Mouse (Mus musculus) liver, adult 2 months (tissue): ENCODE data around the gene Foxl1. TPM values are rescaled to one million over a fixed set of nuclear protein-coding genes. Genes with fewer than 3 reads are reported as not detected.

Experiments used
- DNase-seq: peaks from one replicate; pipeline ENCODE4 v3.0.0-alpha.2; 2011; ENCODE audit warnings: low read depth, low spot score; ENCODE audit errors: extremely low read depth
- H3K27ac ChIP-seq: fragments of 200-500 bp; replicated peaks from 2 replicates; pipeline ENCODE4 v1.5.1; 2012; ENCODE audit warnings: low read depth, mild to moderate bottlenecking, control low read depth, inconsistent platforms, low read length; ENCODE audit not compliant: insufficient read depth
- H3K27me3 ChIP-seq: fragments of 200-500 bp; 2 replicates; pipeline ENCODE4 v1.6.1; 2012; ENCODE audit warnings: mild to moderate bottlenecking, moderate library complexity, low read length, inconsistent platforms; ENCODE audit not compliant: control insufficient read depth, insufficient read depth
- H3K36me3 ChIP-seq: fragments of 200-500 bp; 2 replicates; pipeline ENCODE4 v1.6.1; 2012; ENCODE audit warnings: low read length, inconsistent platforms; ENCODE audit not compliant: control insufficient read depth, insufficient read depth
- H3K4me1 ChIP-seq: fragments of 200-500 bp; 2 replicates; pipeline ENCODE4 v1.6.1; 2011; ENCODE audit warnings: low read length; ENCODE audit not compliant: control insufficient read depth, insufficient read depth
- H3K4me3 ChIP-seq: fragments of 200-500 bp; 2 replicates; pipeline ENCODE4 v1.5.1; 2011; ENCODE audit warnings: low read depth, mild to moderate bottlenecking, control low read depth, low read length, moderate library complexity; ENCODE audit not compliant: insufficient read depth
- H3K79me2 ChIP-seq: fragments of 200-500 bp; 2 replicates; pipeline ENCODE4 v1.6.1; 2012; ENCODE audit warnings: inconsistent platforms, mild to moderate bottlenecking, low read length, moderate library complexity; ENCODE audit not compliant: control insufficient read depth, insufficient read depth
- H3K9ac ChIP-seq: fragments of 200-500 bp; 2 replicates; pipeline ENCODE4 v1.6.1; 2012; ENCODE audit warnings: low read depth, mild to moderate bottlenecking, control low read depth, inconsistent platforms, low read length
- CTCF ChIP-seq: fragments of 200-500 bp; IDR thresholded peaks from 2 replicates; pipeline ENCODE4 v1.5.1; 2011; ENCODE audit warnings: low read depth, low read length, control low read depth
- POLR2A ChIP-seq: fragments of 200-500 bp; IDR thresholded peaks from 2 replicates; pipeline ENCODE4 v1.6.1; 2011; ENCODE audit warnings: low read length, control low read depth; ENCODE audit not compliant: insufficient read depth; ENCODE audit errors: extremely low read depth
- WGBS: fragments of 180-500 bp; shearing (Covaris S2); methylation state at CpG from one replicate; pipeline ENCODE4 v1.1.7; 2018; 5-methylcytosine and 5-hydroxymethylcytosine counted together
- polyA plus RNA-seq: library from polyadenylated mRNA; depleted of rRNA; stranded (reverse); fragments of >200 nt; gene quantifications from 2 replicates; pipeline ENCODE4 v1.2.3, GENCODE M21; 2012
- total RNA-seq: library from RNA; depleted of rRNA; stranded (reverse); fragments of >200 nt; gene quantifications from 2 replicates; pipeline ENCODE4 v1.2.3, GENCODE M21; 2014

Gene Foxl1
- total and polyA plus RNA-seq, 2 experiments = not detected

DNA sequence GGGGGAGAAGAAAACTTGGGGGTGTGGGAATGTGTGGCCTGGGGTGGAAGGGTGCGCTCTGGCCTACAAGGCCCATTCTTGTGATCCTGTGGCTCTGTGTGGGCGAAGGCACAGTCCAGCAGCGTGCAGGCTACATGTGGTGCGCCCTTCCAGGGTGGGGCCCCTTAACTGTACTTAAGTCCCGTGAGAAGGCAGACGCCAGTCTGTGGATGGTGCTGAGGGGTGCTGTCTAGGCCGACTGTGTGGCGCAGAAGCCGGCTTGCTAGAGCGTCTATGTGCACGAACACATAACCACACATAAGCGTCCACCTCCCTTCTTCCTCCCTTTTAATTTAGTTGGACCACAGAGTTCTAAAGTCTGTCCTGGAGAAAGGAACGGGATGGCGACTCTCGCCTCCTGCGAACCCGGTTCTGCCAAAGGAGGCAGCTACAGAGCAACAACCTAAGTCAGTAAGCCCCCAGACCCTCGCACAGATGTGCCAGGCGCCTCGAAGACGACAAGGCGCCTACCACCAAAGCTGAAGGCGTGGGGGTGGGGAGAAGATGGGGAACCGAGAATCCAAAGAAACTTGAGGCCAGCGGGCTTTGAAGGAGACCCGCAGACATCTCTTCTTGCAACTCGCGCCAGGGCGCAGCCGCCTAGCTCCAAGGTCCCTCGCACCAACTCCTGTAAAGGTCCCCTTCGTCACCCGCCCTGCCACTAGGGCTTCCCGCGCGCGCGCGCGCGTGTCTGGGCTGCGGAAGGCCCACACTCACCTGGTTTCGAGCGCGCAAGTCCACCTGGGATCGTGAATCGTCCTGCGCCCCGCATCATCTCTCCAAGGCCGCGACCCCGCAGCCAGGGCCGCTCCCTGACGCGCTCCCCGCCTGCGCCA lies 45.3 kb upstream of the Foxl1 start:
- Histone ChIP-seq H3K79me2 (no peaks in the 10 kb centered on the region), H3K27ac (peak overlapping the region; percentile 46), H3K9ac (peak overlapping the region; percentile 38), H3K36me3 (no peaks in the 10 kb centered on the region), H3K4me1 (no peaks in the 10 kb centered on the region), H3K4me3 (peak overlapping the region; percentile 77), H3K27me3 (peaks cover 23% of the 10 kb centered on the region)
- 3% methylated on average over 57 of the region's 57 CpGs for WGBS
- TF ChIP-seq POLR2A (no peak), CTCF (no peak)
- no peak for DNase-seq

DNA sequence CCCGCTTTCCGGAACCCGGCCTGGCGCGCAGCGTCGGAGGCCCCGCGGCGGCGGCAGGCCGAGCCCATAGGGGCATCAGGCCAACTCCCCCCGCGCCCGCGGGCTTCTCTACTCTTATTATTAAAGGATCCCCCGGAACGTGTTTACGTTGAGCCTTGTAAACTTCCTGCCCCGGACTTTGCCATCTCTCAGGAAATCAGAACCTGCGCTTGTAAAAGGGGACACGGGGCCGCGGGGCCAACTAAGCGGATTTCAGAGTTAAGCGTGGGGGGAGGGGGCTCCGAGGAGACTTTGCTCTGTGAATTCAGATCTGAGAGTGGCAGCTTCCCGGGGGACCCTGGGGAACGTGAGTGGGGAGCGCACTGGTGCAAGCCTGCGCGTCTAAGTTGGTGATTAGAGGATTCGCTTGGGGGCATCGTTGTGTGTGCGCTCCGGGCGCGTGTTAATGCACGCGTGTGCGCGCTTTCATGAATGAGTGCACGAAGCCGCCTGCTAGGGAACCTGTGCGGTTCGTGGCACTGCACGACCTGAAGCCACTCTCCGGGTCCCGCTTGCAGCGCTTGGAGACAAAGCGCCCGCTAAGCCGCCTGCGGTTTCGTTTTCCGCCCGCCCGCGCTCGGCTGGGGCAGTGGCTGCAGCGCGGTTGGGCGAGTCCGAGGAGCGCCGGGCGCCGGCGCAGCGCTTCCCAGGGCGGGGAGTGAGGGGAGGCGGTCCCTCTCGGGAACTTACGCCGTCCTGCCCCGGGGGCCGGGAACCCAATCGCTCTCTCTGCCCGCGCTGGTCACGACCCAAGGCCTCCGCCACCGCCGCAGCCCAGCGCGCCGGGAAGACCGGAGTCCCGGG lies 44.4 kb upstream of the Foxl1 start:
- TF ChIP-seq POLR2A (0 out of 2 replicates have a peak, but pooled peaks have one; percentile 9), CTCF (no peak)
- H3K4me1 ChIP-seq = no peaks in the 10 kb centered on the region
- peaks cover 23% of the 10 kb centered on the region for H3K27me3 ChIP-seq
- no peak for DNase-seq
- H3K79me2 ChIP-seq = no peaks in the 10 kb centered on the region
- H3K36me3 ChIP-seq = no peaks in the 10 kb centered on the region
- peak overlapping the region; percentile 37; the same call in 1 of the 2 replicates for H3K27ac ChIP-seq
- H3K4me3 ChIP-seq = peak overlapping the region; percentile 77
- 2% methylated on average over 89 of the region's 89 CpGs for WGBS
- peak overlapping the region; percentile 66 for H3K9ac ChIP-seq

DNA sequence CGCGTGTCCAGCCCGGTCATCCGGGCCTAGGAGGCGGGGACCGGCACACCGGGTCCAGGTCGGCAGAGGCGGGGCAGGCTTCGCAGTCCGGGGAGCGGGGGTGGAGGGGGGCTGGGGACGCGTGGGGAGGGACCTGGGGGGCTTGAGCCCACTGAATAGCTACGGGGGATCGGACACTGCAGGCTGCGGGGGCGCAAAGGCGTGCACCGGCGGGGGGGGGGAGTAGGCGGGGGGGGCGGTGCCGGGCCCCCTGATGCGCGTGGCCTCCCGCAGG lies 43.9 kb upstream of the Foxl1 start:
- DNase-seq = no peak
- Histone ChIP-seq H3K9ac (peak overlapping the region; percentile 66; the same call in 1 of the 2 replicates), H3K27me3 (peaks cover 25% of the 10 kb centered on the region), H3K79me2 (no peaks in the 10 kb centered on the region), H3K36me3 (no peaks in the 10 kb centered on the region), H3K4me3 (peak overlapping the region; percentile 77), H3K27ac (no peak overlapping the region), H3K4me1 (no peaks in the 10 kb centered on the region)
- no peak for TF ChIP-seq CTCF
- TF ChIP-seq POLR2A = no peak
- 2% methylated on average over 16 of the region's 27 CpGs for WGBS

DNA sequence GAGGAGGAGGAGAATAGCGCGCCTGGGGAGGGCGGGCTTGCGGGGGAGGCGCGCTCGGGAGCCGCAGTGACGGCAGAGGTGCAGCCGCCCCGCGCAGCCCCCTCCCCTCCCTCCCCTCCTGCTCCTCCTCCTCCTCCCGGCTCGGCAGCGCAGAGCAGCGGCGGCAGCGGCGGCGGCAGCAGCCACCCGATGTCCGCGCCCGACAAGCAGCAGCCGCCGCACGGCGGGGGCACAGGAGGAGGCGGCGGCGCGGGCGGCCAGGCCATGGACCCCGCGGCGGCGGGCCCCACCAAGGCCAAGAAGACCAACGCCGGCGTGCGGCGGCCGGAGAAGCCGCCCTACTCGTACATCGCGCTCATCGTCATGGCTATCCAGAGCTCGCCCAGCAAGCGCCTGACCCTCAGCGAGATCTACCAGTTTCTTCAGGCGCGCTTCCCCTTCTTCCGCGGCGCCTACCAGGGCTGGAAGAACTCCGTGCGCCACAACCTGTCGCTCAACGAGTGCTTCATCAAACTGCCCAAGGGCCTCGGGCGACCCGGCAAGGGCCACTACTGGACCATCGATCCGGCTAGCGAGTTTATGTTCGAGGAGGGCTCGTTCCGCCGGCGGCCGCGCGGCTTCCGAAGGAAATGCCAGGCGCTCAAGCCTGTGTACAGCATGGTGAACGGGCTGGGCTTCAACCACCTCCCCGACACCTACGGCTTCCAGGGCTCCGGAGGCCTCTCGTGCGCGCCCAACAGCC lies 43.4 kb upstream of the Foxl1 start, which contains the start of gene Foxf1:
TSS of gene Foxf1 (plus strand) at position 177 of the 742 bp plus-strand sequence.
- TF ChIP-seq CTCF (no peak), POLR2A (no peak)
- no peaks in the 10 kb centered on the region for H3K79me2 ChIP-seq
- peak within 1 kb of the TSS; percentile 37; the same call in 1 of the 2 replicates for H3K27ac ChIP-seq
- no peak for DNase-seq
- H3K27me3 ChIP-seq = peaks cover 25% of the 10 kb centered on the region
- H3K4me1 ChIP-seq = no peaks in the 10 kb centered on the region
- 1% methylated on average over 74 of the region's 83 CpGs for WGBS
- H3K36me3 ChIP-seq = no peaks in the 10 kb centered on the region
- peak within 1 kb of the TSS; percentile 77 for H3K4me3 ChIP-seq
- peak within 1 kb of the TSS; percentile 66 for H3K9ac ChIP-seq

DNA sequence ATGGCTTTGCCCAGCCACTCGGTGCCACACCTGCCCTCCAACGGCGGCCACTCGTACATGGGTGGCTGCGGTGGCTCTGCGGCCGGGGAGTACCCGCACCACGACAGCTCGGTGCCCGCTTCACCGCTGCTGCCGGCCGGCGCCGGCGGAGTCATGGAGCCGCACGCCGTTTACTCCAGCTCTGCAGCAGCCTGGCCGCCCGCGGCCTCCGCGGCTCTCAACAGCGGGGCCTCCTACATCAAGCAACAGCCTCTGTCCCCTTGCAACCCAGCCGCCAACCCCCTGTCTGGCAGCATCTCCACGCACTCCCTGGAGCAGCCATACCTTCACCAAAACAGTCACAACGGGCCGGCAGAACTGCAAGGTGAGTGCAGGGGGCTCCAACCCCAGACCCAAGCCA lies 42.7 kb upstream of the Foxl1 start:
- Histone ChIP-seq H3K36me3 (no peaks in the 10 kb centered on the region), H3K79me2 (no peaks in the 10 kb centered on the region), H3K4me3 (peak overlapping the region; percentile 61), H3K9ac (peak overlapping the region; percentile 61), H3K4me1 (no peaks in the 10 kb centered on the region), H3K27ac (no peak overlapping the region), H3K27me3 (peaks cover 28% of the 10 kb centered on the region)
- DNase-seq = no peak
- 15% methylated on average over 30 of the region's 30 CpGs for whole genome bisulfite sequencing
- TF ChIP-seq CTCF = no peak
- TF ChIP-seq POLR2A = no peak
